Mouse (Mus musculus): ENCODE measurements around the gene Etv6.

GRCm38 (mm10) chr6:134273884-134274283 is 238.4 kb downstream of the Etv6 start:
- TF ChIP-seq CTCF (IDR thresholded peaks at IDR 0.05; ENCODE audit: low read depth, low read length) (no peak), GATA1 (IDR thresholded peaks at IDR 0.05; ENCODE audit: borderline replicate concordance, low read length) (no peak), GATA2 (IDR thresholded peaks at IDR 0.05; ENCODE audit: borderline replicate concordance, low read depth, low read length) (no peak)

All from G1E (cell line).